Mouse (Mus musculus) embryo, embryonic 9.5 days (tissue): Measurements from ENCODE around the gene Spint1.

Experiments used
- DNase-seq: peaks from one replicate; pipeline ENCODE4 v3.0.0-alpha.2; 2017; ENCODE audit errors: extremely low spot score

The Spint1 gene

DNA sequence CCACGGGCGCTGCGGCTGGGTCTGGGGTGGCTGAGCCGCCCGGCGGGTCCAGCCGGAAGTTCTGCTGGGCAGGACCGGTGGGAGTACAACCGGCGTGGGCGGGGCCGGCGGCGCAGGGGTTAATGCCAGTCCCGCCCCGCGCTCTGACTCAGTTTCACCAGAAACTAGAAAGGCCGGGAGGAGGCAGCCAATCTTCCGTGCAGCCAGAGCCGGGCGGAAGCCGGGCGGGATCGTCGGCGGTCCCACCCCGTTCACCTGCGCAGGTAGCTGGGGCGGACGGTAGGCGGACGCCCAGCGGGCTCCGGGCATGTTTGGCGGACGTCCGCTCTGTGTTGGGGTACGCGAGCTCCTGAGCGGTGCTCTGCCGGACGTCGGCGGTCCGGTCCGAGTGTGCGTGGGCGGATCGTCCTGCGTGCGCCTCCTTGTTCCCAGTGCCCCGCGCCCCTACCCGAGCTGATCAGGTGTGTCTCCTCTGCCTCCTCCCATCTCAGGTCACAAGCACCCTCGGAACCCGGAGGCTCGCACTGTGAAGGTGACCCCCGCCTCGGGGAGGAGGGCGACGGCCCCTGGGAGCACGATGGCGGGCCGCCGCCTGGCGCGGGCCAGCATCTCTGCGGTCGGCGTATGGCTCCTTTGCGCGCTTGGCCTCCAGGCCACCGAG lies at the start of gene Spint1:
Spint1 (plus strand) TSS at position 153 of the 661 bp plus-strand sequence.
- DNase-seq: peak; percentile 36

DNA sequence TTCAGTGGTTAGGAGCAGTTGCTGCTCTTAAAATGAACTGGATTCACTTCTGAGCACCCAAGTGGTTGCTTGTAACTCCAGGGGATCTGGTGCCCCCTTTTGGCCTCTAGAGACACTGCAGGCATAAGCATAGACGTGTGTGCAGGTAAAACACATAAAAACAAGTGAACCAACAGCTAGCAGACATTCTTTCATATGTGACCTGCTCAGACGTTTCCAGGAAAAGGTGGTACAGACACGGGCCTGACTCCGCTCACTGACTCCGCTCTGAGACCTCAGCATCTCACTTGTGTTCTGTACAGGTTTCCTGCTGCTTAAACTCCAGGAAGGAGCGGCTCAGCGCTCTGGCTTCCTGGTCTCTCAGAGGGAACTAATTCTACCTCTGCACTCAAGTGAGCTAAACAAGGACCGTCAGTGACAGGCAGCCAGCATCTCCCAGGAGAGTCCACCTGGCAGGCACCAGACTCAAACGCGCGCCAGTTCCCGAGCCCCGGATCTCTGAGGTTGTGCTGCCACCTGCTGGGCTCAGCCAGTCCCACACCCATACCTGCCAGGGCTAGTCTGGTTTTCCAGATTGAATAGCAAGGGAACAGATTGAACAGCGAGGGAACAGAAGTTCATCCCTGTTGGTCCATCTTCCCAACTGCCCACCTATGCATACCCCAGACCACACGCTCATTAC lies 48.0 kb upstream of the Spint1 start:
- DNase-seq: peak; percentile 85

DNA sequence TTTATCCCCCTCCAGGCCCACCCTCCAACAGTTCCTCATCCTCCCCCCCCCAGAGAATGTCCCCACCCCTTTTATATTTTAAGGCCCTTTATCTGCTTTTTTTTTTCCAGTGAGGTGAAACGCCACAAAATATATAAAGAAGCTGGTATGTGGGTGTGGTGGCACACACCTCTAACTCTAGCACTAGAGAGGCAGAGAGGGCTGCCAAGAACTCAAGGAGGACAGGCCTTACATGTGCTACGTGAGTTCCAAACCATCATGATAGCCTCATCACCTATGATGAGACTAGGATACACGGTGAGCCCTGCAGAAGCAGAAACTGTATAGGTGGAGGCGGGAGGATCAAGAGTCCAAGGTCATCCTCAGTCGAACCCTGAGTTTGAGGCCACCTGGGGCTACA lies 46.2 kb upstream of the Spint1 start:
- no peak for DNase-seq

DNA sequence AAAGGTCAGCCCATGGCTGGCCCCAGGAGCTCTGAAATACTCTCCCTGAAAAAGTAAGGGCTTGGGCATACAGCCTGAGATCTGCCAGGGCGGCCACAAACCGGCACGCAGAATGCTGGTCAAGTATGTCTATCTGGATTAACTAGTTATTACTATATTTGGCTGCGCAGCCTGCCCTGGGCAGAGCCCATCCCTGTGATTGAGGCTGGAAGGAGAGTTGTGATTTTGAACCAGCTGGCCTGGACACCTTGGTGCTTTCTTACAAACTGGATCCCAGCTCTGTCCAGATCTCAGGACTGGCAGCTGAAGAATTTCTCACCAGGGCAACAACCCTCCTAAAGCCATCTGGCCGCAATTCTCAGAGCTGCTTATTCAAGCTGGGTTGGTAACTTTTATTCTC lies 43.0 kb upstream of the Spint1 start:
- no peak for DNase-seq

DNA sequence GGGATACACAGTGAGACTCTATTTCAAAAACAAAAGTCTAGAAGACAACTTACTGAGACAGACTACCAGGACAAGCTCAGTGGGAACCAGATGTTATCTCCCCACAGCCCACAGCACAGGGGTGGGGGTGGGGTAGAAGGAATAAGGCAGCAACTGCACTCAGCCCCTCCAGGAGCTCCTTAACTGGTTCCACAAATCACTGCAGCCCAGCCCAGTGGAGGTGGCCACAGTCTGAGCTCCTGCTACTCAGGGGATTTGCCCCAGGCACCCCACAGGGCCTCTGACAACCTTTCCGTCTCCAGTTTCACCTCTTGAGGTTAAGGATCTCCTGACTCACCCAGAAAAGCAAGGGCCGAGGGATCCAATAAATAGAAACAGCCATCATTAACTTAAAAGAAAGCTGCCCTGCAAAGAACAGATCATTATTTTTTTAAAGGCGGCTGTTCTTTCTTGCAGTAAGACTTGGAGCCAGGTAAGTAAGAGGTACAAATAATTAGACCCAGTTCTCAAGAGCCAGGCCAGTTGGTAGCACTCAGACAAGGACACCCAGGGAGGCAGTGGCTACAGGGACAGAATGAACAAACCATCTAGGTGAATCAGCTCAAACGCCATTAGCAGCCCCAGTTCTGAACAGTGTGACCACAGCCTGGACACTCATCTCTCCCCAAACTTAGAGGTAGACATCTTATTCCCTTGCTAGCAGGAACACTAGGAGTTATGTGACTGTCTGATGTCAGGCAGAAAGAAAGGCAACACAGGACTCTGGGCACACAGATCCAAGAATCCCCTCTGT lies 40.6 kb upstream of the Spint1 start:
- DNase-seq: no peak

DNA sequence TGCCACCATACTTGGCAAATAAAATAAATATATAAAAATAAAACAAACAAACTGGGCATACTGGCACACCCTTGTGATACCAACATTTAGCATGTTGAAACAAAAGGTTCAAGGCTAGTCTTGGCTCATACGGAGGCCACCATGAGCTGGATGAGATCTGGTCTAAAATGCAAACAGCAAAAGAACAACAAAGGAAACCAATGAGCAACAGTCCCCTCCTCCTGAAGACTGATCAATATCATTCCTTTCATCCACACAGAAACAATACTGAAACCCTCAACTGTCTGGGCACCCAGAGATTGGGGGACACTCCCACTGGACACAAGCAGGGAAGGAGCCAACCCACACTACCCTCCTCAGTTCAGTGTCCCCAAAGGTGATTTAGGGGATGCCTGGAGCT lies 39.7 kb upstream of the Spint1 start:
- DNase-seq: no peak

DNA sequence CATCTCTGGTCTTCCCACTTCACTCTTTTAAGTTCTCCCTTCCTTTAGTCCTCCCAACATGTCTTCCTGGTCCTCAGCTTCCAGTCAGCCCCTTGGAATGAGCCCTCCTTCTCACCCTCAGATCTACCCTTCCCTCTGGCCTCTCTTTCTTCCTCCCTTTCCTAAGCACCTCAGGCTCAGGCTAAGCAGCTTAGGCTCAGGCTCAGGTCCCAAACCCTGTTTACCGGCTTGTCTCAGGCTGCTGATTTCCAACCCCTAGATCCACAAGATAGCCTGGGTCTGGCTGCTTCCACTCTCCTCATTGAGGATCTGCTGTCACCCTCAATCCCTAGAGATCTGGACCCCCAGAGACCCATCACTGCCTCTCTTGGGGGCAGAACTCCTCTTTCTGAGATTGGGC lies 39.1 kb upstream of the Spint1 start:
- DNase-seq: no peak

DNA sequence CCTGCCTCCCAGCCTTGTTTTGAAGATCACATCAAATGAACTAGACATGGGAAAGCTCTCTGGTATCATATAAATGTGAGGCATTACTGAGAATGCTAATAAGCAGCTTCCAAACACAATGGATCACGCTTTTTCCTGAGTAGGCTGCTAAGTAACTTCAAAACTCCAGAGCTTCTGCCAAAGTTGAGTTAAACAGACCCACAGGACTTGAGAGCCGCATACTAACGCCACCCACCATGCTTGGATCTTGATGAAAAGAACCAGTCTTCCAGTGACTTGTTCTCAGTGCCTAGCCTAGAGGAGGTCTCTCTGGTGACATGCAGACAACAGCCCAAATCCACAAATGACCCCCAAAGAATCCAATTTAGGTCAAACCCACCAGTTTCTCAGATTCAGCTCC lies 38.2 kb upstream of the Spint1 start:
- DNase-seq: no peak

DNA sequence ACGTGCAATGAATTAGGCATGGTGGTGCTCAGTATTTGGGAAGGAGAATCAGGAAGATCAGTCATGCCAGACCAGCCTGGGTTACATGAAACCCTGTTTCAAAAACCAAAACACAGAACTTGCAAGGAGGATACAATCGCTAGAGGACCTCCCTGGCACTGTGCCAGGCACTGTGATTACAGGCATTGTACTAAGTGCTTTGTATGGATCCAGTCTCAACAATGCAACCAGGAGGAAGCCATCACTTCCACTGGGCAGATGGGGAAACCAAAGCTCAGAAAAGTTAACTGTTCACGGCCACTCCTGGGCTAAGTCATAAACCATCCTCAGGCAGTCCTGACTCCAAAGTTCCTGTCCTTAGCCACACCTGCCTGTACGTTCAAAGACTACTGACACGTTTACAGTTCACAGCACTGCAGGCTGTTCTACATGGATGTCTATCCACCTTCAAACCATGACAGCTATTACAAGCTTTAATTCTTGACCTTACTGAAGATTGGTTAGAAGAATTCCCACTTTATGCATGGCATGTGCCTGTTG lies 34.2 kb upstream of the Spint1 start:
- DNase-seq: no peak

DNA sequence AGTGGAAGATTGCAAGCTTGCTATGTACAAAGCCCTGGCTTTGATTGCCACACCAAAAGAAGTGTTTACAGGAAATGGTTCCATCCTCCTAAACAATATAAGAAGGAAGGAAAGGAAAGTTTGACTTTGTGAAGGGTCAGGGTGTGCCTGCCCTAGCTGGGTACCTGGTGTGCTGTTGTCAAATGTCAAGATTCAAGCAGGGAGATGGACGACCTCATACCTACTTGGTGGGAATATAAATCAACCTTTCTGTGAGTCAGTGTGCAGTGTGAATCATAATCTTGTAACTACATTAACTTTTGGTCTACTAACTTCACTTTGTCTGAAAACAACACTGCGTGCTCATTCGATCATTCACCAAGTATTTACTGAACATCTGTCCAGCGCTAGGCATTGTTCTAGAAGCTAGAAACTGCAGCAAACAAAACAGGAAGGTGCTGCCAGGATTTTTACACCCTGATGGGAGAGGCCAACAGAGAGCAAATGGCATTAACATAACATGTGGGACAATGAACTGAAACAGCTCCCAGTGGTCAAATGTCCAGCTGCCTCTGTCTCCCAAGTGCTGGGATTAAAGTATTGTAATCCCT lies 33.2 kb upstream of the Spint1 start:
- no peak for DNase-seq

DNA sequence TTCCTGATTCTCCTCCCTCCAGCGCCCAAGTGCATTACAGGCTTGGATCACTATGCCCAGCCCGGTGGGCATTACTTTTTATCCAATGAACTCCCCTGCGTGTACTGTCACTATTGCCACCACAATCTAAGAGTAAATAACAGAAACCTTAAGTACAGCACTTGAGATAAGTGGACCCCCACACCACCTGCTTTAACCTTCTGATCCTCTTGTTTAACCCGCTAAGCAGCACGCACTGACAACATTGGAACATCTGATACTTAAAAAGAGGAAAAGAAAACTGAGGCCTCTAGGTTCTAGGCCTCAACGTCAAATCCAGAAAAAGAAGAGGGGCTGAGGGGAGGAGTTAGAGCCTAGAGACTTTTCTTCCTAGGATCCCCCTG lies 29.2 kb upstream of the Spint1 start:
- no peak for DNase-seq

DNA sequence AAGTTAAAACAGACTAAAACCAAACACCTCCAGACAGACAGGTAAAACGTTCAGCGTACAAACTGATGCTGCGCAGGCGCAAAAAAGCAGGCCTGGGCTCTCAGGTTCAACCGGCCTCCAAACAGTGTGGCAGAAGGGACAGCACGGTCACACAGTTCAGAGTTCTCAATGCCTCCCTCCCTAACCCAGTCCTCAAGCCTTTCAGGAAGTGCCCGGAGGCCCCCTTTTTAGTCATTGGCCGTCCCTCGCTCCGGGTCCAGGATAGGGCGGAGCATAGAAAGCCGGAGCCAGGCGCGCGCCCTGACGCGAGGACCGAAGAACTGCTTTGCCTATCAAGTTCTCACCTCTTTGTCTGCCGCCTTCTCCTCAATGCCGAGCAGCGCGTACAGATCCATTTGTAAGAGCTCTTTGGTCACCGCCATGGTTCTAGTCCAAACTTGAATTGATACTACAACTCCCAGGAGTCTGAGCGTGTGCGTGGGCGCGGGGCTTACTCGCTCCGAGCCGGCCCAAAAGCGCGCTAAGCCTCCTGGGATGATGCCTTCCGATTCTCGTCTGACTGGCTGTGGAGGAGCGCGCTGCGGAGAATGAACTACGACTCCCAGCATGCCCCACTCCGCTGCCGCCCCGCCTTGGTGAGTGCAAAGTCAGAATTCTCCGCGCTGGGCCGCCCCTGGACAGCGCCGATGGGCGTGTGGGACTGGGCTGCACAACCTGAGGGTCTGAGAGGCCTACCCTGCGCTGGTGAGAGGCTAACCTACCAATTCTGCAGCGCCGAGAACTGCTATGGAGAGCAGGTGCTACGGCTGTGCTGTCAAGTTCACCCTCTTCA lies 28.6 kb upstream of the Spint1 start, which contains the start of the genes Zfyve19 and Dnajc17:
Zfyve19 (plus strand) TSS at position 274 of the 832 bp plus-strand sequence.
Dnajc17 (minus strand) TSS at position 452 of the 832 bp plus-strand sequence.
- DNase-seq: peak; percentile 95

DNA sequence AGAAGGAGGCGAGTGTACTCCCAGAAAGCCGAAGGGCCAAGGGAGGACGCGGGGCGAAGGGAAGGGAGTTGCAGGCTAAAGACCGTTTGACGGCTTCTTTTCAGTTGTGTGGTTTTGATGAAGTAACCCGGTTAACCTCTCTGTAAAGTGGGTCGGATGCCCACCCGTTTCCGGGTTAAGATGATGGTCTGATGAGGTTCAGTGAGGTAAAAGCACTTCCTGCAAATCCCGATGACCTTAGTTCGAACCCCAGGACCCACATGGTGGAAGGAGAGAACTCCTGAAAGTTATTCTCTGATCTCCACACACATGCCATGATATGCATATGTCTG lies 28.0 kb upstream of the Spint1 start:
- DNase-seq: no peak

DNA sequence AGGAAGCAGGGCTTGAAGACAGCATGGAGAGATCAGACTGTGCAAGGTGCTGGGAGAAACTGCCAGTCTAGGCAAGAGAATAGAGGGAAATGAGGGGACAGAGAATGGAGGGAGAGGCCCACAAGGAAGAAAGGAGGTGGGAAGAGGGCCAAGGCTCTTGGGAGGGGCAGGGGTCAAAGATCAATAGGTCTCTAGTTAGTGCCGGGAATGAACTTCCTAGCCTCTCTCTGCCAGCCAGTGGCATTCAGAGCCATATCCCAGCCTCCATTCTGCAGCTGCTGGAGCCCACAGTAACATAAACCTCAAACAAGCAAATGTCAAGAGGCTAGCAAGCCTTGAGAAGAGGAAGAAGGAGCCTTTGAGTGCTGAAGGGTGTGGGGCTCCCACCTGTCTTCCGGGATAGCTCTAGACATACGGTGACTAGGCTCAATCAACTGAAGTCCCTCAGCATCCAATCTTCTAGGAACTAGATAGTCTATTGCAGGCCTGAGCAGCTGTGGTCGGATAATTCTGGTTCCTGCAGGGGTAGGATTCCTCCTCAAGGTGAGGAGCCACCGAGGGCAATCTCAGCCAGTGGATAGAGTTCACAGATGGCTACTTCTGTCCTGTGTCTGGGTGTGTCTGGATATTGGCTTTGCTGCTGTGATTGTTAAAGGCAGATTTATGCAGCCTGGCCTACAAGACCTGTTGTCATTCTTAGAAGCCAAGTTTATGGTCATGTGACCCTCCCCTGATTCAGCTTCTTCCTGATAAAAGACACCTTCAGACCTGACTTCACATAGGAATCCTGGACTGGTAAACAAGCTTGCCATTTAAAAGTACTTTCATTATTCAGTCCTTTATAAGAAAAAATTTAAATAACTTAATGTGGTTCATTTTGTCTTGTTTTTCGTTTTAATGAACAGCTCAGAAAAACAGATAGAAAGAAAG lies 7.1 kb upstream of the Spint1 start, which contains the start of gene Ppp1r14d:
Ppp1r14d (minus strand) TSS at position 132 of the 930 bp plus-strand sequence.
- DNase-seq: no peak

DNA sequence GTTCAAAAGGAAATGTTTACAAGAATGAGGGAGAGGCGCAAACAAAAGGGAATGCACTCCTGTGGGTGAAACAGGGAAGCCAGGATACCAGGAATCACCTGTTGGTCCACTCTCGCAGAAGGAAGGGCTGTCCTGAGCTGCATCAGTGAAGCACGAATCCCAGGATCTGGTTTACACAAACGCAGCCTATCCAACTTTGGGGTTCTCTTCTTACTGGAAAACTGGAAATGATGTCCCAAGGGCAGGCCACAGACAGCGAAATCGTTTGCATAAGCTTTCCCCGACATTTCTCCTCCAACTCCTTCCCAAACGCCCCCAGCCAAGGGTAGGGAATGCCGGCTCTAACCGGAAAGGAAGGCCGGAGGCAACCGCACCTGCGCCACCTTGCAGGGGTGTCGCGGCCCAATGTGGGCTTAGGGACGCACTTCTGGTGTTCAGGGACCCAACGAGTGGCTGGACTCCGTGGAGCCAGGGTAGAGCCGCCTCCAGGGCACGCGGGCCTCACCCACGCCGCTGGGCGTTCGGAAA lies 416 bp upstream of the Spint1 start:
- peak; percentile 35 for DNase-seq

DNA sequence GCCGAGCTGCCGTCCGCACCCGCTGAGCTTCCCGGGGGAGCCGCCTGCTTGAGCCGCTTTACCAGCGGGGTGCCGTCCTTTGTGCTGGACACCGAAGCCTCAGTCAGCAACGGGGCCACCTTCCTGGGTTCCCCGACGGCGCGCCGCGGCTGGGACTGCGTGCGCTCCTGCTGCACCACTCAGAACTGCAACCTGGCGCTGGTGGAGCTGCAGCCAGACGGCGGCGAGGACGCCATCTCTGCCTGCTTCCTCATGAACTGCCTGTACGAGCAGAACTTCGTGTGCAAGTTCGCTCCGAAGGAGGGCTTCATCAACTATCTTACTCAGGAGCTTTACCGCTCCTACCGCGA lies 684 bp downstream of the Spint1 start:
- DNase-seq: peak; percentile 35

DNA sequence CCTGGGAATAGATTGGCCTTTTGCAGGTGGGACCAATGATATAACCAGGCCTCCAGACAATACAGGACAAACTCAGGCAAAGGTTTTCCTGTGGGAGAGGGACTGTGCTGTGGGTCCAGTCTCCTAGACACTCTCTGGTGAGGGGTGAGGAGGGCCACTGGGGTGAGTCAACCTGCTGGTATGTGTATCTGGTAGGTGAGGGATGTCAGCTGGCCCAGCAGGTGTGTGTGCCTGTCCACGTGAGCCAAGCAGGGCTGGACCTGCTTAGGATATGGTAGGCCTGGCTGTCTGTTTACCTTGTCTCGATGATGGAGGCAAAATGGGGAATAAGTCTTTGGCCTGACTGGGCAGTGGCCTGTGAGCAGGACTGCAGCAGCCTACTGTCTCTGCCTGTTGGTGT lies 1.5 kb downstream of the Spint1 start:
- DNase-seq: no peak

DNA sequence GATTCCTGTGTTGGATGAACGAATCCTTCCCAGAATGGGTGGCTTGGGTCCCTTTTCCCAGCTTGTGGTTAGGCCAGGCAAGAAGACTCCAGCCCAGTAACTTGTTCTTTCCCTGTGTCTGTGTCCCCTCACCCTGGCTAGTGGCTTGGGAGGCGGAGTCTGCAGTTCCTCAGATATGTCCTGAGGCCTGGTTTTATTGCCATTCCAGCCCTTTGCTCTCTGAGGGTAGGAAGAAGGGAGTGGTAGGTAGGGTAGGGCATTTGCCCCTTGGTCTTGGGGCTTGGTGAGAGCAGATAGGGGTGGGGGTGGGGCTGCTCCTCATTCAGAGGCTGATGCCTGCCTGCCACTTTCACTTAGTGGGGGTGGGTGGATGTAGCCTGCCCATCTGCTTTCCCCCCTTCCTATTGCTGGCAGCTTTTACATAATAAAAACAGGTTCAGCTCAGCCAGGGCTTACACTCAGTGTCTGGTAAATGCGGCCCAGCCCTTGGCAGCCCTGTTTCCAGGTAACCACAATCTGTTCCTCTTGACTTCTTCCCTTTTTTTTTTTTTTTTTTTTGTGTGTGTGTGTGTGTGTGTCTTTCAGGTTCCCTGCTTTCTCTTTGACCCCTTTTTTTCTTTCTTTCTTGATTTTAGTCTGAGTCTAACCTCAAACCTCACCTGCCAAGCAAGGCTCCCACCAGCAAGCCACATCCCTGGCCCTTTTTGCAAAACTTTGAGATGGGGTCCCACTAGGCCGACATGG lies 3.1 kb downstream of the Spint1 start:
- DNase-seq: no peak

DNA sequence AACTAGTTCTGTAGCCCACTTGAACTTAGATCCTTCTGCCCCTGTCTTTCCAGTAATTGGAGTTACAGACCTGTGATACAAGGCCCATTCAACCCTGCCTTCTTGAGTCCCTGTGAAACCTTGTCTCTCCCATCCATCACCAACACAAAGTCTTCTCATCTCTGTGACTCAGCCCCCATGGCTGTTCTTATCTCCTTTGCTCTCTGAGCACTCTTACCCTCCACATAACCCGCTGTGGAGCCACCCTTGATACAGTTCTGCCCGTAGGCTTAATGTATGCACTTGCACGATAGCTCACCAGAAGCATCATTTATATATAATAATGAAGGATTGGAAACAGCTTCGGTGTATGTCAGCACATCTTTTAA lies 3.6 kb downstream of the Spint1 start:
- no peak for DNase-seq
